Mouse (Mus musculus): ENCODE data around the gene Gpd1. TPM values are rescaled to one million over a fixed set of nuclear protein-coding genes. Genes with fewer than 3 reads are reported as not detected.

Gene Gpd1
- polyA plus RNA-seq, 1 experiment from 2014 or later, result 1.5 TPM

DNA sequence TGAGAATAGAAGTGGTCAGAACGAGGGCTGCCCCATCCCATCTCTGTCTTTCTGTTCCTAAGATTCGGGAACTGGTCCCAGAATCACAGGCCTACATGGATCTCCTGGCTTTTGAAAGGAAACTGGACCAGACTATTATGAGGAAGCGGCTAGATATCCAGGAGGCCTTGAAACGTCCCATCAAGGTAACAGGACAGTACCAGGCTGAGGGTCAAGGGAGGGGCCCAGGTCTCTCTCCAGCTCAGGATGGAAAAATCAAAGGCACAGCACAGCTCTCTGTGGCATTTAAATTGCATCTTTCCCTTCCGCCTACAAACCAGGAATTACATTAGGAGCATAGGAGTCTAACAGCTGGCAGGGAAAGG is 13.7 kb upstream of the Gpd1 start:
- Histone ChIP-seq H3K36me3 (replicated peaks) (peaks cover 32% of the 10 kb centered on the region), H3K4me3 (peak overlapping the region; percentile 87), H3K9ac (peak overlapping the region; percentile 96; the same call in 1 of the 2 replicates), H3K27ac (peak overlapping the region; percentile 98), H3K9me3 (no peaks in the 10 kb centered on the region), H3K27me3 (replicated peaks) (no peaks in the 10 kb centered on the region), H3K4me2 (peak overlapping the region; percentile 95), H3K4me1 (peaks cover 30% of the 10 kb centered on the region)
- WGBS, result 55% methylated on average over 5 of the region's 5 CpGs
- no peak for ATAC-seq (replicated peaks)

DNA sequence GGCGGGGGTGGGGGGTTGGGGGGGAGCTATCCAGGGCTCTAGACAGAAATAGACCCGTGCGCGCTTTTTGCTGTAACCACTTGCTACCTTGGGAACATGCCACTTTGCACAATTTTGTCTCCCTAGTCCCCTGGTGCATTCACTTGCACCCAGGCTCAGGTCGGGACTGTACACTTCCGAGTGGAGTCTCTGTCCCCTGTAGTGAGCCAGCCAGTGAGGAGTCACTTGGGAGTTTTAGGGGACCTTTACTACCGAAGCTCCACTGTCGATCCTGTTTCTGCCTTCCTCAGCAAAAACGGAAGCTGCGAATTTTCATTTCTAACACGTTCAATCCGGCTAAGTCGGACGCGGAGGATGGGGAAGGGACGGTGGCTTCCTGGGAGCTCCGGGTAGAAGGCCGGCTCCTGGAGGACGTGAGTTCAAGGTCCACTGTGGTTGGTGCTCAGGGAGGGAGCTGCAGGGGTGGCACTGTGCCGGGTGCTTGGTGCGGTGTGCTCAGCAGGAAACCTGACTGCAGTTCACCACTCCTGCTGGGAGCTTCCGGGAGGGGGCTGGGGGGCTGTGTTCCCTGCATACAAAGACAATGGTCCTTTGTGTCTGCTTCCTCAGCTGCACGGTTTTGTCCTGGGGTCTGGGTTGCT is 13.2 kb upstream of the Gpd1 start:
- no peaks in the 10 kb centered on the region for H3K27me3 ChIP-seq (replicated peaks)
- H3K9ac ChIP-seq, result peak overlapping the region; percentile 96
- no peaks in the 10 kb centered on the region for H3K9me3 ChIP-seq
- peak overlapping the region; percentile 87 for H3K4me3 ChIP-seq
- peak overlapping the region; percentile 95 for H3K4me2 ChIP-seq
- peaks cover 38% of the 10 kb centered on the region for H3K36me3 ChIP-seq (replicated peaks)
- H3K4me1 ChIP-seq, result peaks cover 30% of the 10 kb centered on the region
- H3K27ac ChIP-seq, result peak overlapping the region; percentile 98
- WGBS, result 16% methylated on average over 23 of the region's 23 CpGs
- ATAC-seq (replicated peaks), result no peak

GRCm38 (mm10) chr15:99704881-99705280 is 12.4 kb upstream of the Gpd1 start:
- 20% methylated on average over 7 of the region's 7 CpGs for WGBS
- no peaks in the 10 kb centered on the region for H3K27me3 ChIP-seq (replicated peaks)
- peak overlapping the region; percentile 95 for H3K4me2 ChIP-seq
- no peak for ATAC-seq (replicated peaks)
- H3K4me3 ChIP-seq, result peak overlapping the region; percentile 87
- peaks cover 30% of the 10 kb centered on the region for H3K4me1 ChIP-seq
- peak overlapping the region; percentile 71 for H3K27ac ChIP-seq
- H3K36me3 ChIP-seq (replicated peaks), result peaks cover 41% of the 10 kb centered on the region
- H3K9me3 ChIP-seq, result no peaks in the 10 kb centered on the region
- H3K9ac ChIP-seq, result peak overlapping the region; percentile 3; the same call in 1 of the 2 replicates

DNA sequence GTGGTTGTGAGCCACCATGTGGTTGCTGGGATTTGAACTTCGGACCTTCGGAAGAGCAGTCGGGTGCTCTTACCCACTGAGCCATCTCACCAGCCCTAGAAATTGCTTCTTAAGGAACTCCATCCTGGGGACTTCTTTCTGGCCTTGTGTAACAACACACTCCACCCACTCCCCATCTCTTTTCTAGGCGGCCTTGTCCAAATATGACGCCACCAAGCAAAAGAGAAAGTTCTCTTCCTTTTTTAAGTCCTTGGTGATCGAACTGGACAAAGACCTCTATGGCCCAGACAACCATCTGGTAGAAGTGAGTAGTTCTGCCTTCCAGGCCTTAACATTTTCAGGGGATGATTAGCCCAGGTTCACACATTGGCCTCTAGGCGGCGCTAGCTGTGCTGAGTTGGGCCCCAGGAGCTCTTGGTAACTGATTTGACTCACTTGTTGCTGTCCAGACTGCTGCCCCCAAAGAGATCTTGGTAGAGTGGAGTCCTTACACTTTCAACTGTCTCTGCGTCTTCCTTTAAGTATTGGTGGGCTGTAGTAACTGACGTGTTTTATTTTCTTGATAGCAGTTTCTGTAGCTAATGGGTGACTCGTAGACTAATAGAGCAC is 11.8 kb upstream of the Gpd1 start, which contains the start of gene Gm17349:
Gm17349 (minus strand) TSS at position 51 of the 609 bp plus-strand sequence.
- peaks cover 46% of the 10 kb centered on the region for H3K36me3 ChIP-seq (replicated peaks)
- no peaks in the 10 kb centered on the region for H3K27me3 ChIP-seq (replicated peaks)
- peak within 1 kb of the TSS; percentile 96 for H3K9ac ChIP-seq
- H3K27ac ChIP-seq, result peak within 1 kb of the TSS; percentile 71
- no peak for ATAC-seq (replicated peaks)
- peaks cover 30% of the 10 kb centered on the region for H3K4me1 ChIP-seq
- H3K9me3 ChIP-seq, result no peaks in the 10 kb centered on the region
- peak within 1 kb of the TSS; percentile 95 for H3K4me2 ChIP-seq
- peak within 1 kb of the TSS; percentile 87 for H3K4me3 ChIP-seq
- 62% methylated on average over 11 of the region's 11 CpGs for WGBS

GRCm38 (mm10) chr15:99708176-99708575 is 9.1 kb upstream of the Gpd1 start:
- H3K4me3 ChIP-seq, result no peak overlapping the region
- no peak overlapping the region for H3K4me2 ChIP-seq
- no peak overlapping the region for H3K27ac ChIP-seq
- no peak overlapping the region for H3K9ac ChIP-seq
- H3K9me3 ChIP-seq, result no peaks in the 10 kb centered on the region
- ATAC-seq (replicated peaks), result no peak
- 95% methylated on average over 13 of the region's 13 CpGs for WGBS
- H3K27me3 ChIP-seq (replicated peaks), result no peaks in the 10 kb centered on the region
- H3K4me1 ChIP-seq, result peaks cover 24% of the 10 kb centered on the region
- H3K36me3 ChIP-seq (replicated peaks), result peaks cover 69% of the 10 kb centered on the region

- Histone ChIP-seq H3K27me3 (replicated peaks) (no peaks in the 10 kb centered on the region), H3K4me3 (no peak overlapping the region), H3K9me3 (no peaks in the 10 kb centered on the region), H3K4me2 (no peak overlapping the region), H3K9ac (no peak overlapping the region), H3K36me3 (replicated peaks) (peaks cover 65% of the 10 kb centered on the region), H3K27ac (no peak overlapping the region), H3K4me1 (peaks cover 4% of the 10 kb centered on the region; the same call in 1 of the 2 replicates)
- no peak for ATAC-seq (replicated peaks)
- WGBS, result 90% methylated on average over 10 of the region's 10 CpGs
Observed at GRCm38 (mm10) chr15:99710221-99711190, 6.8 kb upstream of the Gpd1 start.

GRCm38 (mm10) chr15:99711491-99711890 is 5.8 kb upstream of the Gpd1 start:
- ATAC-seq (replicated peaks), result no peak
- WGBS, result 86% methylated on average over 3 of the region's 3 CpGs

DNA sequence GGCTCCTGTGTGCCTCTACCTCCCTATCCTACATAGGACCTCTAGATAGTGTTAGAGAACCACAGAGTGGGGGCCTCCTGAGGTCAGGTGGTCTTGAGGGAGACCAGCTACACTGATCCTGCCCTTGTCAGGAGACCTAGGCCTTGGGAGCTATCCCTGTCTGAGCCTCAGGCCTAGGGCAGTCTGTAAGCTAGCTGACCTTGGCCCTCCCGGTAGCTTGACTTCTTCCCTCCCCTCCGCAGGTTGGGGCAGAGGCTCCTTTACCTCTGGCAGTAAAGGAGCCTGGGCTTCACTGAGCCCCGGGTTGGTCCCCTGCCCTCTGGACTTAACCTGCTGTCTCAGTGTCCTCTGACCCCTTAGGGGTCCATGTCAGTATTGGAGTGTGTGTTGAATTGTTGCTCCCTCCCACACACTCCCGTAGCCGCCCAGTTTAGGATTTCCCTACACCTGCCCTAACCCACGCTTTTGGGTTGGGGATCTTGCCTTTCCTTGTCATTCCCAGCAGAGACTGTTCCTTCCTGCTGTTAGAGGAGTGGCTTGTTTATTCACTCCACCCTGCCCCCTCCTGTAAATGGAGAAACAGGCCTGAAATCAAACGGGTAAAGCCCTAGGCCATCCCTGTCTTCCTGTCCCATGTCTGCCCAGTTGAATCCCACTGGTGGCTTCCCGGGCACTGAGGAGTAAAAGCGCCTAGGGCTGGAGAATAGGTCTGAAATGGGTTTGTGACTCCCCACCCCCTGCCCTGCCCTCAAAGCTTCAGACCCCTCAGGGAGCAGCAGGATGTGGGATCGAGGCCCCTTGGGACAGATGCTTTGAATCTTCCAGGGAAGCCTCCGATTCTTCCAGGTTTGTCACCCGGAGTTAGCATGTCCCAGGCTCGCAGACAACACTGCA is 4.4 kb upstream of the Gpd1 start:
- H3K27me3 ChIP-seq (replicated peaks), result no peaks in the 10 kb centered on the region
- no peaks in the 10 kb centered on the region for H3K9me3 ChIP-seq
- ATAC-seq (replicated peaks), result no peak
- H3K27ac ChIP-seq, result peak overlapping the region; percentile 67; the same call in 1 of the 2 replicates
- peaks cover 48% of the 10 kb centered on the region for H3K36me3 ChIP-seq (replicated peaks)
- 63% methylated on average over 13 of the region's 13 CpGs for WGBS
- peaks cover 12% of the 10 kb centered on the region for H3K4me1 ChIP-seq
- no peak overlapping the region for H3K4me3 ChIP-seq
- no peak overlapping the region for H3K4me2 ChIP-seq
- H3K9ac ChIP-seq, result no peak overlapping the region

More at GRCm38 (mm10) chr15:99711491-99711890, 5.8 kb upstream of the Gpd1 start:
- no peaks in the 10 kb centered on the region for H3K27me3 ChIP-seq (replicated peaks)
- no peak overlapping the region for H3K9ac ChIP-seq
- peaks cover 59% of the 10 kb centered on the region for H3K36me3 ChIP-seq (replicated peaks)
- peaks cover 10% of the 10 kb centered on the region for H3K4me1 ChIP-seq
- H3K4me3 ChIP-seq, result no peak overlapping the region
- H3K4me2 ChIP-seq, result no peak overlapping the region
- H3K9me3 ChIP-seq, result no peaks in the 10 kb centered on the region
- no peak overlapping the region for H3K27ac ChIP-seq

- 86% methylated on average over 3 of the region's 3 CpGs for WGBS
- Histone ChIP-seq H3K36me3 (replicated peaks) (peaks cover 41% of the 10 kb centered on the region), H3K27me3 (replicated peaks) (no peaks in the 10 kb centered on the region), H3K9ac (no peak overlapping the region), H3K4me2 (no peak overlapping the region), H3K9me3 (no peaks in the 10 kb centered on the region), H3K27ac (peak overlapping the region; percentile 67; the same call in 1 of the 2 replicates), H3K4me1 (peaks cover 12% of the 10 kb centered on the region), H3K4me3 (no peak overlapping the region)
- ATAC-seq (replicated peaks), result no peak
Observed at GRCm38 (mm10) chr15:99713569-99713968, 3.7 kb upstream of the Gpd1 start.

DNA sequence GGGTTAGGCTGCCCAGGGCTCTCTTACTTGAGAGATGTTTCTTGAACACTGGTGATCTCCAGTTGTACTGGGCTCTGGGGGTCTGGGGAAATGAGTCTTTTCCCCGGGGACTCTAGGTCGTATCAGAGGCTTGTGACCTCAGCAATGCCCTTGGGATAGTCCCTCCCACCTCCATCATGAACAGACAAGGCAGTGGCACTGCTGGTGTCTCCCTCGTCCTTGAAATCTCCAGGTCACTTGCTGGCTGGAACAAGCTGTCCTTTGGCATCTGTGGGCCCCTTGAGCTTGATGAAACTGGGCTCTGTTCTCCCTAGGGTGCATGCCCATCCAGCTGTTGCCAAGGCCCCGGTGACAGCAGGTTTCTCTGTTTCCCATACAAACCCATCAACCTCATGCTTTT is 3.1 kb upstream of the Gpd1 start:
- peaks cover 37% of the 10 kb centered on the region for H3K36me3 ChIP-seq (replicated peaks)
- no peak; the same call in 1 of the 2 replicates for ATAC-seq (replicated peaks)
- WGBS, result 72% methylated on average over 4 of the region's 4 CpGs

GRCm38 (mm10) chr15:99714858-99715257 is 2.5 kb upstream of the Gpd1 start:
- H3K27me3 ChIP-seq (replicated peaks), result no peaks in the 10 kb centered on the region
- ATAC-seq (replicated peaks), result peak; percentile 48; the same call in 1 of the 2 replicates
- peak overlapping the region; percentile 66 for H3K27ac ChIP-seq
- no peak overlapping the region for H3K4me2 ChIP-seq
- no peak overlapping the region for H3K4me3 ChIP-seq
- H3K4me1 ChIP-seq, result peaks cover 12% of the 10 kb centered on the region
- H3K36me3 ChIP-seq (replicated peaks), result peaks cover 31% of the 10 kb centered on the region
- WGBS, result 51% methylated on average over 7 of the region's 7 CpGs
- H3K9ac ChIP-seq, result no peak overlapping the region
- no peaks in the 10 kb centered on the region for H3K9me3 ChIP-seq

More for the DNA sequence above, 3.1 kb upstream of the Gpd1 start:
- H3K9me3 ChIP-seq, result no peaks in the 10 kb centered on the region
- H3K27me3 ChIP-seq (replicated peaks), result no peaks in the 10 kb centered on the region
- no peak overlapping the region for H3K9ac ChIP-seq
- peaks cover 12% of the 10 kb centered on the region for H3K4me1 ChIP-seq
- H3K4me3 ChIP-seq, result no peak overlapping the region
- H3K4me2 ChIP-seq, result no peak overlapping the region
- H3K27ac ChIP-seq, result peak overlapping the region; percentile 67

Data from midbrain, embryonic 15.5 days (tissue).